Mouse (Mus musculus): Measurements from ENCODE around the gene Kif3c. TPM values are rescaled to one million over a fixed set of nuclear protein-coding genes. Genes with fewer than 3 reads are reported as not detected.

The Kif3c gene
- total RNA-seq, 2 experiments from 2014 or later, result 5.5 to 5.8 TPM

DNA sequence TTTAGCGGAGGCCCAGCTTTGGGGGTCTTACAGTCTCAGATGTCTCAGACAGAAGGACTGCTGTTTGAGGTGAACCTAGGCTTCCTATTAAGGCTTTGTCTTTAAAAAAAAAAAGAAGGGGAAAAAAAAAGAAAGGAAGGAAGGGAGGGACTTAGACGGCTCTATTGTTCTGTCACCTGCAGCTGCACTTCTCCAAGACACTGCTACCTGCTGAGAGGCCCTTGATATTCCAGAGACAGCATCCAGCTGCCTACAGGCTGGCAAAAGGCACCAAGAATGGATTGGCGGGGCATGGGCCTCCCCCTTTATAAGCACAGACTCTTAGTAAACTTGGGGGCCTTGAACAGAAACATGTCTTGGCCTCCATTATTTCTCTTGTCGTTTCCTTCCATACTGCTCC lies 50.0 kb downstream of the Kif3c start:
- no peak for DNase-seq
- intact Hi-C loops (cut with DNase I), result no loop called here

DNA sequence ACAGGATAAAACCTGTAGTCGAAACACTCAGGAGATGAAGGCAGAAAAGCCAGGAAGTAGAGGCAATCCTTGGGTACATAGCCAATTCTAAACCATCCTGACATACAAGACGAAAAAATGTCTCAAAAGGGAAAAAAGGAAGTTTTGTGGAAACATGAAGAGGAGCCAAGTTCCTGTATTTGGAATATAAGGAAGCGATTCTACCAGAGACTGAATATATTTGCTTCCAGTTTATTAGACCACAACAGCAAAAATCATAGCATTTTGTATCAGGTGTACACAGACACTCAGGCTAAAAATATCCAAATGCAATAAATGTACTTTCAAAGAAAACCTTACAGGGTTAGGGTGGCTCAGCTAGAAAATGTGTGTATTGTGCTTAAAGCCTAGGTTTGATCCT lies 53.8 kb downstream of the Kif3c start:
- intact Hi-C loops (cut with DNase I), result no loop called here
- no peak for DNase-seq

DNA sequence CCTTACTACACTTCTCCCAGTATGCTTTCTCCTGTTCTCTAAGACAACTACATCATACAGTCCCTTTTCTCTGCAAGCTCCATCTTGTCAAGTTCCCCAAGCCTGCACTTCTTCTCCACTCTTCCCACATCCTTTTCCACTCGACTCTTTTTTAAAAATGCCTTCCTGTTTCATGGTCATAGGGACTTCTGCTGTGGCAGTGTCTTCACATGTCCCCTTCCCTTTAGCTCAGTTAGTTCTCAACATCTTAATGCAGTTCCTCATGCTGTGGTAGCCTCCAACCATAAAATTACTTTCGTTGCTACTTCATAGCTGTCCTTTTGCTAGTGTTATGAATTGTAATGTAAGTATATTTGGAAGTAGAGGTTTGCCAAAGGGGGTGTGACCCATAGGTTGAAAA lies 55.6 kb downstream of the Kif3c start:
- no peak for DNase-seq
- intact Hi-C loops (cut with DNase I), result no loop called here

DNA sequence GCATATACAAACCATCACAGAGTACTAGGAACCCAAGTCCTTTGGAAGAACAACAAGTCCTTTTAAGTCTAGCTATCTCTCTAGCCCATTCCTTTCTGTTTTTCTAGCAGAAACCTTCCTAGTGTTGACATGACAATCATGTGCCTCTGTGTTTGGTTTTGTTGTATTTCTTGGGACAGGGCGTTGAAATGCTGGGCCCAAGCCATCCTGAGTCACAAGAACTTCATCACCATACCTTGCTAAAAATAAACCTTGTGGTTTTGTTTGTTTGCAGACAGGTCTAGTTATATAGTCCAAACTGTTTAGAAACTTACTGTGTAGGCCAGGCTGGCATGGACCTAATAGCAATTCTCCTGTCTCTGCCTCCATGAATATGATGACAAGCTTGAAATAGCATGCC lies 57.9 kb downstream of the Kif3c start:
- intact Hi-C loops (cut with DNase I), result no loop called here
- peak in 1 of 2 experiments; percentile 14 for DNase-seq

DNA sequence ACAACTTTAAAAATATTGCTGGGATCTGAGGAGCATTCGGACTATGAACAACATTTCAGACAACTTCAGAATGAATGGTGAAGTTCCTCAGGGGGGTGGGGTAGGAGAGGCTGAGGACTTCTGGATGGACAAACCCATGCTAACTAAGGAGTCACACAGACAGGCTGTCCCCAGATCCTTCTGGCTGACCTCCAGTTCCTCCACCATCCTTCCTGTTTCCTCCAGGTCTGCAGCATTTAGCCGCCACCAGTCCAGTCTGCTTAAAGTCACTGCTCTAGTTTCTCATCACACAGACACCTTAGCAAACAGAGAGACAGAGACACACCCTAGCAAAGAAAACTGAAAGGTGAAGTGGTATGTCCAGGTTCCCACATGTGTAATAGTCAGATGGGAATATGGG lies 59.2 kb downstream of the Kif3c start:
- peak; percentile 17 to 30 for DNase-seq
- intact Hi-C loops (cut with DNase I), result no loop called here

DNA sequence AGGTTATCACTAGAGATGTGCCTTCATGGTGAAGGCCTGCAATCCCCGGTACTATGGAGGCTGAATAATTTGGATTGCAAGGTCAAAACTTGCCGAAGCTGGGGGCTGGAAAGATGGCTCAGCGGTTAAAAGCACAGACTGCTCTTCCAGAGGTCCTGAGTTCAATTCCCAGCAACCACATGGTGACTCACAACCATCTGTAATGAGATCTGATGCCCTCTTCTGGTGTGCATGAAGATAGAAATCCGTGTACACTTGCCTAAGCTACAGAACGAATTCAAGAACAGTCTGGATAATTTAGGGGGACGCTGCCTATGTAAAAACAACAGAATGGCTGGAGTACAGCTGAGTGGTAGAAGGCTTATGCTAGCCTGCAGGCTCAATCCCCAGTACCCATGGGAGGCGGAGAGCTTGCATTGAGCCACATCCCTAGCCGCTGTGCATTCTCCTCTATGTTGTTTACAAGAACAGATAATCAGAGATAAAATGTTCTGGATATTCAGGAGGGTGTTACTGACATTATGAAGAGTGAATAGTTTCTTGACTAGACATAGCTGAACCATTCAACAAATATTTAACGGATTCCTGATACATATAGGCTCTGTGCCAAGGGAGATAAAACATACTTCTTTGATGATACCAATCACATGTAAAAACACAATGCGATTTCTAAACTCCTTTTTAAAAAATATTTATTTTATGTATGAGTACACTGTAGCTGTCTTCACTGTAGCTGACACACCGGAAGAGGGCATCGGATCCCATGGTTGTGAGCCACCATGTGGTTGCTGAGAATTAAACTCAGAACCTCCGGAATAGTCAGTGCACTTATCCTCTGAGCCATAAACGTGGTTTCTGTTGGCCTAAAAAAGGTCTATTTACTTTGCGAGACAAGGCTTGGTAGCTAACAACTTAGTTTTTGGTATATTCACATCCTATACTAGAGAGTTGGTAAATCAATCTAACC lies 60.7 kb downstream of the Kif3c start:
- intact Hi-C loops (cut with DNase I), result no loop called here
- peak; percentile 31 to 43 for DNase-seq

DNA sequence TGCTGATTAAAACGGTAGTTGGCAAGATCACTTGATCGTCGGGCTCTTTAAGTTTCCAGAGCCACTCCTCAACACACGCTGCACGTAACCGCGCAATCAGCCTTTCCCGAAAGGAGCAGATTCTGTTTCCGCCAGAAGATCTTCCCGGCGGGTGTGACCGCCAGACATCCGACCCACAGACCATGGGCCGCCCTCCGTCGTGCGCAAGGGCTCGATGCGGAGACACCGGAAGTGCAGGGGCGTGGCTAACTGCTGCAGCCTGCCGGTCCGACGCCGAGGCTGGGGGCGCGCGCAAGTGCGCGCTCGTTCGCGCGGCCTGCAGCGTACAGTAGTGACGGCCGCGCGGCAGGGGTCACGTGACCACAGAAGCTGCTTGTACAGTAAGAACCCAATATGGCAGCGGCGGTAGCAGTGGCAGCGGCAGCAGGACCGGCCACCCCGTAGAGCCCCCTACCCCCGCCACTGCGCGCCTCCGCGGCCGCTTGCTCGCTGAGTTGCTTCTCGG lies 61.6 kb downstream of the Kif3c start, which contains the start of gene Asxl2:
TSS of gene Asxl2 (plus strand) at position 328 of the 505 bp plus-strand sequence.
- intact Hi-C loops (cut with DNase I), result no loop called here
- DNase-seq, result peak; percentile 99 to 100

DNA sequence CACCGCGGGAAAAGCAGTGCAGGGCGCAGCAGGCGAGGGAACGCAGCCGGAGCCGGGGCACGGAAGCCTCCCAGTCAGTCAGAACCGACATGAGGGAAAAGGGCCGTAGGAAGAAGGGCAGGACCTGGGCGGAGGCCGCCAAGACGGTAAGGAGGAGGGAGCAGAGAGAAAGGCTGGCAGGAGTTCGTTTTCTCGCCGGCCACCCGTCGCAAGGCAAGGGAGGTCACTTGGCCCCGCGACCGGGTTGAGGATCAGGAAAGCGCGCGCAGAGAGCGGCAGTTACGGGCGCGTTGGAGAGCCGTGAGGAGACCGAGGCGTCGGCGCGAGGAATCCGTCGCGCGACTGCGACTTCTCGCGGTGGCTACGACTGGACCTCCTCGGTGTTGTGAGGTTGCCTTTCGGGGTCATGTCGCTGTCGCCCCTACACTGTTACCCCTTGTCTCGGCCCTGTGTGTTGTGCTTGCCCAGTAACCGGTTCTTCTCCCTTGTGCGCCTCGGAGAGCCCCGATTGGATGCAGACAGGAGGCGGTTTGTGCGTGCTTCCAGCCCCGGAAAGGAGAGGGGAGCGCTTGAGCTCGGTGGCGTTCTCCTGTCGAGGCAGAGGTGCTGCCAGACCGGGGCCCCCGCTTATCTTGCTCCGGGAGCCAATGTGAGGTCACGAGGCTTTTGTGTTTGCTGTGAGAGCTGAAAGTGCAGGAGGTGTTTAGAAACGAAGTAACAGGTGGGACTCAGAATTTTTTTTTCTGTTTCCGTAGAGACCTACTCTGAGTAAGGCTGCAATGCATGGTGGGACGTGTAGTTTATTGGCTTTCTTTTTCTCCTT lies 62.3 kb downstream of the Kif3c start:
- peak; percentile 86 for DNase-seq
- intact Hi-C loops (cut with DNase I), result no loop called here

DNA sequence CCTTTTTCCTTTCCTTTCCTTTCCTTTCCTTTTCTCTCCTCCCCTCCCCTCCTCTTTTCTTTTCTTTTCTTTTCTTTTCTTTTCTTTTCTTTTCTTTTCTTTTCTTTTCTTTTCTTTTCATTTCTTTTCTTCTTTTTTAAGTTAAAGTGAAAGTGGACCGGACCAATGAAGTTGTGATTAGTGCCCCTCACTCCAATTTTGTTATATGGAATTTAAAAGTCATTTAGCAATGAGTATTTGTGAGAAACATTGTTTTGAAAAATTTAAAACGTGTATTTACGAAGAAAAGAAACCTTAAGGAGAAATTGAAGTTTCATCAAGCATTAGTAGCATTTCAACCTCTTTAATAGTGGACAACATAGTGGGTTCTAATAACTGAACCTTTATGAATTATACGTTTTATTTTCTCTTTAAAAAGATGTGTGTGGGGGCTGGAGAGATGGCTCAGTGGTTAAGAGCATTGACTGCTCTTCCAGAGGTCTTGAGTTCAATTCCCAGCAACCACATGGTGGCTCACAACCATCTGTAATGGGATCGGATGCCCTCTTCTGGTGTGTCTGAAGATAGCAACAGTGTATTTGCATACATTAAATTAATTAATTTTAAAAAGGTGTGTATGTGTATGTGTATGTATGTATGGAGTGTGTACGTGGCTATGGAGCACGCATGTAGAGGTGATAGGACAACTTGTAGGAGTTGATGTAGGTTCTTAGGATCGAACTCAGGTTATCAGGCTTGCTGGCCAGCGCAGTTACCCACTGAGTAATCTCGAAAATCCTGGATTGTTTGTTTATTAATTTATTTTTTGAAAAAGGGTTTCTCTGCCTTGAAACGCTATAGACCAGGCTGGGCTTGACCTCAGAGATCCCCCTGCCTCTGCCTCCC lies 63.2 kb downstream of the Kif3c start:
- intact Hi-C loops (cut with DNase I), result no loop called here
- no peak for DNase-seq

DNA sequence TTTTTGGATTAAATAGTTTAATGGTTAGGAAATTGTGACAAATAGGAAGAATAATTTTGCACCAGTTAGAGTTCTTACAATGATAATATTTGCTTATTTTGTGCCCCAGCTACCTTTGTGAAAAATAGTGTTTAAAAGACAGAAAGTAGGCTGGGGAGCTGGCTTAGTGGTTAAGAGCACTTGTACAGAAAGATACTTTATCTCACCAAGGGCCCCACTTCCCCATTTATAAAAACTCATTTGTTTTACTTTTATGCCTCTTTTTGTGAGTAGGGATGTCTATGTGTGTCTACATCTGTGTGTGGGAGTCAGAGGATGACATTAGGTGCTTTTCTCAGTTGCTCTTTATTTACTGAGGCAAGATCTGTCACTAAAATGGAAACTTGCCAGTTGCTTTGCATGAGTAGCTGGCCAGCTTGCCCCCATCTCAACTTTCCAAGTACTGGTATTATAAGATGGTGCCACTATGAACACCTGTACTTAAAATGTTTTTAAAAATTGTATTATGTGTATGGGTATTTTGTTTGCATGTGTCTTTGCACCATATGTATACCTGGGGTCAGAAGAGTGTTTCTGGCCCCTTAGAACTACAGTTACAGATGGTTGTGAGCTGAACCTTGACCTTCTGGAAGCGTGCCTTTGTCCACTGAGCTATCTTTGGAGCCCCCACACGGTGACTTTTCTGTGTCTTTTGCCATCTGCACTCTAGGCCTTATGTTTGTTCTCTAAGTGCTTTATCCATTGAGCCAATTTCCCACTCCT lies 64.9 kb downstream of the Kif3c start:
- intact Hi-C loops (cut with DNase I), result no loop called here
- no peak for DNase-seq

DNA sequence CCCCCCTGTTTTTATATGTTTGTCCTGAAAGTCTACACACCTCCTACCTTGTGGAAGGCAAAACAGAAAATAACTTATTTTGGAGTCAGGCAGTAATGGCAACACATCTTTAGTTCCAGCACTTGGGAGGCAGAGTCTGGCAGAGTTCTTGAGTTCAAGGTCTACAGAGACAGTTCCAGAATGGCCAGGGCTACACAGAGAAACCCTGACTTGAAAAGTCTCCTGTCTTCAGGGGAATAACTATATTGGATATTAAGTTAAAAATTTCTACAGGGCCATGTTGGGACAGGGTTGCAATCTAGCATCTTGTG lies 65.5 kb downstream of the Kif3c start:
- intact Hi-C loops (cut with DNase I), result no loop called here
- no peak for DNase-seq

DNA sequence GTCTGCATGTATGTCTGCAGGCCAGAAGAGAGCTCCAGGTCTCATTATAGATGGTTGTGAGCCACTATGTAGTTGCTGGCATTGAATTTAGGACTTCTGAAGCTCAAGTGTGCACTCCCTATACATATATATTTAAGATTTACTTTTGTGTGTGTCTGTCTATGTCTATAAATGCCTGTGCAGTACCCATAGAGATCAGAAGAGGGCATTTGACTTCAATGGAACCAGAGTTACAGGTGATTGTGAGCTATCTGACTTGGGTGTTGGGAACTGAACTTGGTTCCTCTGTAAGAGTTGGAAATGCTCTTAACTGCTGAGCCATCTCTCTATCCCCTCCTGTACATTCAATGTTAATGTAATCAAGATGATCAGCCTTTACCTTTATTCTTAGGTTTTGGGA lies 66.1 kb downstream of the Kif3c start:
- DNase-seq, result no peak
- intact Hi-C loops (cut with DNase I), result no loop called here

DNA sequence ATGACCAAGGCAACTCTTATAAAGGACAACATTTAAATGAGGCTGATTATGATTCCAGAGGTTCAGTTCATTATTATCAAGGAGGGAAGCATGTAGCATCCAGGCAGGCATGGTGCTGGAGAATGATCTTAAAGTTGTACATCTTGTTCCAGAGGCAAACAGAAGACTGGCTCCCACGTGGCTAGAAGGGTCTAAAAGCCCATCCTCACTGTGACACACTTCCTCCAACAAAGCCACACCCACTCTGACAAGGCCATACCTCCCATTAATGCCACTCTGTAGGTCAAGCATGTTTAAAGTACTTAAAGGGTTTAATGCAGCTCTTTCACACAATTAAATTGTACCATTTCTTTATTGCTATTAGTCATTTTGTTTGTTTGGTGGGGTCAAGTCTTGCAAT lies 68.8 kb downstream of the Kif3c start:
- DNase-seq, result no peak
- intact Hi-C loops (cut with DNase I), result no loop called here

DNA sequence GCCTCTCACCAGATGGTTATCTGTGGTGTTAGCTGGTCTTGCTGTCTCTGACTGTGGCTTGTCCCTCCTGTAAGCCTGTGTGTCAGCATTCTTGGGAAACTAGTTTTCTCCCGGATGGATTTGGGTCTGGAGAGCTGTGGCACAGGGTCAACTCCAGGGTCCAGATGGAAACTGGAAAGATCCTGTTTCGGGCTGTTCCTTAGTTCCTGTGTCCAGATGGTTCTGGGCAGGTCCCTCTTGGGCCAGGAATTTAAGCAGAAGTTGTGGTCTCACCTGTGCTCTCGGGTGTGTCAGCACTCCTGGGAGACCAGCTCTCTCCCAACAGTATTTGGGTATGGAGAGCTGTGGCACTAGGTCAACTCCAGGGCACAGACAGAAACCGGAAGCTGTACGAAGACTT lies 71.5 kb downstream of the Kif3c start:
- DNase-seq, result no peak
- intact Hi-C loops (cut with DNase I), result no loop called here

DNA sequence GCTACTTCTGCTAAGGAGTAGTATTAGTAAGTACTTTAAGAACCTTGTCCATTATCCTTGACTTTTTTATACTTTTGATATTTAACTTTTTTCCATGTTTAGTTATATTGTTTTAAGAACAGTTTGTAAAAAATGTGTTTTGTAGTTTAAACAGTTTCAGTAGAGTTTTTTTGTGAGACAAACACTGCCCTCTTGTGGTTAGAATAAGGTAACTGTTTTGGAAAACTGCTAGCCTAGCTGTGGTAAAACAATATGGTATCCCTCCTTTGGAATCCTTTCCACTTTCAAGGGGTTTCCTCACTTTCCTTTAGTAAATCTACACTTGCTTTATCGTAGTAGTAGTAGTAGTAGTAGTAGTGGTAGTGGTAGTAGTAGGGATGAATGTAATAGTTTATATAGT lies 72.9 kb downstream of the Kif3c start:
- no peak for DNase-seq
- intact Hi-C loops (cut with DNase I), result no loop called here

DNA sequence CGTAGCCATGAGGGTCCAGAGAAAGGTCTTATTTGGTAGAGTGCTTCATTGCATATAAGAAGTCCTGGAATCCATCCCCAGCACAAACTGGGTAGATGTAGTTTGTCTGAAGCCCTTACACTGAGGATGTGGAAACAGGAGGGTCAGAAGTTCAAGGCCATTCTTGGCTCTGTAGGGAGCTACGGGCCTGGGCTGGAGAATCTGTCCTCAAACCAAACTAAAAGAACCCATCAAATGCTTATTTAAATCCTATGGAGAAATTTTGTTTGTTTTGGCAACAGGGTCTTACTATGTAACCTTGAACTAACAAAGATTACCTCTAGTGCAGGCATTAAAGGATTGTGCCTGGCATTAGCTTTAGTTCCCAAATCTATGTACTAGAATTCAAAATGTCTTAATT lies 76.0 kb downstream of the Kif3c start:
- DNase-seq, result no peak
- intact Hi-C loops (cut with DNase I), result no loop called here

DNA sequence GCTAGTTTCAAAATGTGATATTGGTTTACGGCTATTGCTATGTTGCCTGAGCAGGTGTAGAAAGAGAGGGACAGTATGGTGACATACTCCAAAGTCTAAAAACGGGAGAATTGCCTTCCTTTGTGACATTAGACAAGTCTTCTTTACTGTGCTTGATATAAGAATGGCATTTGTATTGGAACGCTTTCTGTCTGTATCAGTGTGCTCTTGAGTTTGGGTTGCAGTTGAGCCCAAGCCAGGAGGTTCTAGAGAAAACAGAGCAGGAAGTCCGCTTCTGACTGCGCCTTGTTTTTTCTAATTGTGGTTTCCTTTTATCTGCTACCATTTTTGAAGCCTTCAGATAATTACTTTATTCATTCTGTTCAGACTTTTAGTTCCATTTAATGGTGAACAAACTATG lies 76.4 kb downstream of the Kif3c start:
- no peak for DNase-seq
- intact Hi-C loops (cut with DNase I), result no loop called here

DNA sequence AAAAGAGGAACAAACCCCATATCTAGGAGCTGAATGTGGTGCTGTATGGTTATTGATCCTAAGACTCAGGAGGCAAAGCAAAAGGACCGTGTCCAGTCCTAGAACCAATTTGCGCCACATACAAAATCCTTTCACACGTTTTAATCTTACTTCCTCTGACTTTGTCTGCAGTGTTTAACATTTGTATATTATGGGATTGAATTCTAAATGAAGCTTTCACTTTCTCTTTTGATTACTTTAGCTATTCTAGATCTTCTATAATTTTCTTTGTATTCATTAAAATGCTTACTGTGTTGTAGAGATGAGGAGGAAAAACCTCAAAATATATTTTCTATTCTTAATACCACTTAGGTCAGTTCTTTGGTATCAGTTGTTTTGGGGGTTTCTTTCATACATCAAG lies 88.6 kb downstream of the Kif3c start:
- DNase-seq, result no peak
- intact Hi-C loops (cut with DNase I), result no loop called here

Measured in heart, postnatal 10 days (tissue).